Mouse (Mus musculus) stomach, embryonic 16.5 days (tissue): Measurements from ENCODE around the gene Sox2. TPM values are rescaled to one million over a fixed set of nuclear protein-coding genes. Genes with fewer than 3 reads are reported as not detected.
A peak's percentile ranks its signal among the peaks of the same experiment; 100 is the strongest.

ENCODE experiments used
- ATAC-seq: fragments of 200-750 bp; cut with Nextera tagmentation; 2 replicates; pipeline ENCODE4 v1.8.0; 2017; ENCODE audit warnings: moderate number of reproducible peaks, moderate TSS enrichment; ENCODE audit not compliant: insufficient read depth, low FRiP score
- H3K27ac ChIP-seq: fragments of 300-500 bp; sonication (generic); 2 replicates; pipeline ENCODE4 v1.5.1; 2014; ENCODE audit warnings: low read length
- H3K27me3 ChIP-seq: fragments of 300-500 bp; sonication (generic); 2 replicates; pipeline ENCODE4 v1.6.1; 2014; ENCODE audit warnings: low read length, control low read depth, mixed read lengths; ENCODE audit not compliant: control insufficient read depth, insufficient read depth
- H3K36me3 ChIP-seq: fragments of 300-500 bp; sonication (generic); 2 replicates; pipeline ENCODE4 v1.6.1; 2014; ENCODE audit warnings: low read length; ENCODE audit not compliant: control insufficient read depth, insufficient read depth
- H3K4me1 ChIP-seq: fragments of 300-500 bp; sonication (generic); 2 replicates; pipeline ENCODE4 v1.6.1; 2014; ENCODE audit warnings: low read length, control low read depth, mixed read lengths; ENCODE audit not compliant: control insufficient read depth, insufficient read depth
- H3K4me2 ChIP-seq: fragments of 300-500 bp; sonication (generic); 2 replicates; pipeline ENCODE4 v1.6.1; 2014; ENCODE audit warnings: low read depth, low read length, mixed read lengths
- H3K4me3 ChIP-seq: fragments of 300-500 bp; sonication (generic); replicated peaks from 2 replicates; pipeline ENCODE4 v1.5.1; 2014; ENCODE audit warnings: mild to moderate bottlenecking, low read length
- H3K9ac ChIP-seq: fragments of 300-500 bp; sonication (generic); 2 replicates; pipeline ENCODE4 v1.6.1; 2014; ENCODE audit warnings: low read length
- H3K9me3 ChIP-seq: fragments of 300-500 bp; sonication (generic); replicated peaks from 2 replicates; pipeline ENCODE4 v1.6.1; 2016; ENCODE audit warnings: low read length, control low read depth; ENCODE audit not compliant: control insufficient read depth
- WGBS: fragments of 180-500 bp; shearing (Covaris S2); extraction: QIAGEN DNeasy Blood & Tissue Kit; methylation state at CpG from one replicate; pipeline ENCODE4 v1.1.7; 2014; 5-methylcytosine and 5-hydroxymethylcytosine counted together
- polyA plus RNA-seq: library from polyadenylated mRNA; unstranded; fragments of >200 nt; fragmentation: Nextera tagmentation; extraction: Ambion mirVana; gene quantifications from 2 replicates; pipeline ENCODE4 v1.2.1, GENCODE M21; 2015

Sox2 gene
- polyA plus RNA-seq, 1 experiment from 2014 or later = 8.6 TPM

- Histone ChIP-seq H3K27me3 (no peaks in the 10 kb centered on the region), H3K36me3 (no peaks in the 10 kb centered on the region), H3K4me1 (no peaks in the 10 kb centered on the region), H3K9me3 (no peaks in the 10 kb centered on the region), H3K4me3 (no peak overlapping the region), H3K27ac (no peak overlapping the region), H3K9ac (no peak overlapping the region), H3K4me2 (no peak overlapping the region)
- 40% methylated on average over 1 of the region's 1 CpGs for WGBS
- ATAC-seq = no peak
Observed at GRCm38 (mm10) chr3:34630736-34631135, 19.5 kb upstream of the Sox2 start.

- WGBS = 69% methylated on average over 6 of the region's 6 CpGs
- H3K27me3 ChIP-seq = peaks cover 33% of the 10 kb centered on the region
- ATAC-seq = no peak
Observed at GRCm38 (mm10) chr3:34636958-34637357, 13.2 kb upstream of the Sox2 start.

GRCm38 (mm10) chr3:34637481-34637880, 12.7 kb upstream of the Sox2 start:
- Histone ChIP-seq H3K9ac (no peak overlapping the region), H3K9me3 (no peaks in the 10 kb centered on the region), H3K36me3 (no peaks in the 10 kb centered on the region), H3K4me2 (no peak overlapping the region), H3K27ac (no peak overlapping the region), H3K4me1 (no peaks in the 10 kb centered on the region), H3K27me3 (peaks cover 38% of the 10 kb centered on the region), H3K4me3 (no peak overlapping the region)
- 46% methylated on average over 5 of the region's 5 CpGs for WGBS
- ATAC-seq = no peak

More at GRCm38 (mm10) chr3:34636958-34637357, 13.2 kb upstream of the Sox2 start:
- Histone ChIP-seq H3K4me3 (no peak overlapping the region), H3K4me1 (no peaks in the 10 kb centered on the region), H3K9ac (no peak overlapping the region), H3K36me3 (no peaks in the 10 kb centered on the region), H3K9me3 (no peaks in the 10 kb centered on the region), H3K4me2 (no peak overlapping the region), H3K27ac (no peak overlapping the region)

- ATAC-seq = no peak
Observed at GRCm38 (mm10) chr3:34637926-34638325, 12.3 kb upstream of the Sox2 start.

GRCm38 (mm10) chr3:34638344-34638743, 11.9 kb upstream of the Sox2 start:
- Histone ChIP-seq H3K27me3 (peaks cover 45% of the 10 kb centered on the region), H3K9me3 (no peaks in the 10 kb centered on the region), H3K27ac (no peak overlapping the region), H3K4me2 (no peak overlapping the region), H3K4me3 (no peak overlapping the region), H3K9ac (no peak overlapping the region), H3K36me3 (no peaks in the 10 kb centered on the region), H3K4me1 (no peaks in the 10 kb centered on the region)
- ATAC-seq = no peak
- WGBS = 11% methylated on average over 13 of the region's 13 CpGs

More at GRCm38 (mm10) chr3:34637926-34638325, 12.3 kb upstream of the Sox2 start:
- H3K4me1 ChIP-seq = no peaks in the 10 kb centered on the region
- H3K36me3 ChIP-seq = no peaks in the 10 kb centered on the region
- WGBS = 39% methylated on average over 5 of the region's 5 CpGs
- no peak overlapping the region for H3K27ac ChIP-seq
- peaks cover 42% of the 10 kb centered on the region for H3K27me3 ChIP-seq
- no peak overlapping the region for H3K4me2 ChIP-seq
- H3K9ac ChIP-seq = no peak overlapping the region
- H3K4me3 ChIP-seq = no peak overlapping the region
- H3K9me3 ChIP-seq = no peaks in the 10 kb centered on the region

GRCm38 (mm10) chr3:34639031-34639872, 11.0 kb upstream of the Sox2 start:
- Histone ChIP-seq H3K4me1 (no peaks in the 10 kb centered on the region), H3K36me3 (no peaks in the 10 kb centered on the region), H3K27me3 (peaks cover 54% of the 10 kb centered on the region), H3K9ac (no peak overlapping the region), H3K9me3 (no peaks in the 10 kb centered on the region), H3K27ac (no peak overlapping the region), H3K4me3 (no peak overlapping the region), H3K4me2 (peak overlapping the region; percentile 34; the same call in 1 of the 2 replicates)
- 6% methylated on average over 24 of the region's 24 CpGs for WGBS
- ATAC-seq = 0 out of 2 replicates have a peak, but pooled peaks have one; percentile 45

- Histone ChIP-seq H3K9ac (no peak overlapping the region), H3K9me3 (no peaks in the 10 kb centered on the region), H3K36me3 (no peaks in the 10 kb centered on the region), H3K4me1 (no peaks in the 10 kb centered on the region), H3K27ac (no peak overlapping the region), H3K4me2 (0 out of 2 replicates have a peak overlapping the region, but pooled peaks have one; percentile 34), H3K4me3 (no peak overlapping the region), H3K27me3 (peaks cover 58% of the 10 kb centered on the region)
- ATAC-seq = no peak
- WGBS = 9% methylated on average over 10 of the region's 10 CpGs
Observed at GRCm38 (mm10) chr3:34639873-34640270, 10.3 kb upstream of the Sox2 start.

GRCm38 (mm10) chr3:34640276-34640675, 9.9 kb upstream of the Sox2 start:
- H3K4me2 ChIP-seq = no peak overlapping the region
- H3K27ac ChIP-seq = no peak overlapping the region
- H3K36me3 ChIP-seq = no peaks in the 10 kb centered on the region
- H3K9ac ChIP-seq = no peak overlapping the region
- no peaks in the 10 kb centered on the region for H3K4me1 ChIP-seq
- H3K9me3 ChIP-seq = no peaks in the 10 kb centered on the region
- peaks cover 62% of the 10 kb centered on the region for H3K27me3 ChIP-seq
- no peak overlapping the region for H3K4me3 ChIP-seq
- 11% methylated on average over 8 of the region's 8 CpGs for WGBS
- ATAC-seq = no peak

GRCm38 (mm10) chr3:34640690-34641600, 9.3 kb upstream of the Sox2 start:
- WGBS = 7% methylated on average over 33 of the region's 33 CpGs
- ATAC-seq = peak; percentile 39; the same call in 1 of the 2 replicates
- H3K4me2 ChIP-seq = no peak overlapping the region; the same call in 1 of the 2 replicates
- H3K36me3 ChIP-seq = no peaks in the 10 kb centered on the region
- H3K4me1 ChIP-seq = no peaks in the 10 kb centered on the region
- H3K27ac ChIP-seq = no peak overlapping the region
- H3K9ac ChIP-seq = no peak overlapping the region
- peaks cover 68% of the 10 kb centered on the region for H3K27me3 ChIP-seq
- H3K9me3 ChIP-seq = no peaks in the 10 kb centered on the region
- no peak overlapping the region for H3K4me3 ChIP-seq
